Mouse (Mus musculus): ENCODE measurements around the gene Gm8994.

Gene Gm8994

DNA sequence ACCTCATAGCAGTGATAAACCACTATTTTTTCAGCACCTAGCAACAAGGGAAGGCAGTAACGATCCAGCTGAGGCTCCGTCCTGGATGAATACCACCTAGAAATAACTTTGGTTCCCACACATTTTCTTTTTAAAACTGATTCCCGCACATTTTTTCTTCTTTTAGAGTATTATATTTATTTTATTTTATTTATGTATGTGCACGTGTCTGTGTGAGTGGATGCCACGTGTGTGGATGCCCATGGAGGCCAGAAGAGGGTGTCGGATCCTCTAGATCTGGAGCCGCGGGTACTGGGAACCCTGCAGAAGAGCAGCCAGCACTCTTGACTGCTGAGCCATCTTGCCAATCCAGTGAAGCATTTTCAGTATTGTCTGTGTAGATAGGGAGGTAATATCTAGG, 36.0 kb downstream of the Gm8994 start:
- no peak for DNase-seq (ENCODE audit: low read depth, low spot score)

DNA sequence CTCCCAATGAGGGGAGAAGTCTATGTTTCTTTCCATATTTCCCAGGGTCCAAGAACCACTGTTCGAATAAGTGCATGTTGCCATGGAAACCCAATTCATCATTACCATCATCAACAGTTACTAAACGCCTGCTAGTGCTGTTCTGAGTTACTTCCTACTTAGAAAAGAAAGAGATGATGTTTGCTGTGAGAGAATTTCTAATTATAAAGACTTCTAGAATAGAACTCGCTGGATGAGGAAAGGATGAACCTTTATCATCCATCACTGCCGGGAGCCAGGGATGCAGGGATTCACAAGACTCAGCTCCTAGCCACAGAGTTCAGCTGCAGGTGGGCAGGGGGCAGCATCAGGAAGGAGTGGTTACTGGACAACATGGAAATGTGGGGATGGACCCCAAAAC, 36.7 kb downstream of the Gm8994 start:
- DNase-seq (ENCODE audit: low read depth, low spot score): no peak

DNA sequence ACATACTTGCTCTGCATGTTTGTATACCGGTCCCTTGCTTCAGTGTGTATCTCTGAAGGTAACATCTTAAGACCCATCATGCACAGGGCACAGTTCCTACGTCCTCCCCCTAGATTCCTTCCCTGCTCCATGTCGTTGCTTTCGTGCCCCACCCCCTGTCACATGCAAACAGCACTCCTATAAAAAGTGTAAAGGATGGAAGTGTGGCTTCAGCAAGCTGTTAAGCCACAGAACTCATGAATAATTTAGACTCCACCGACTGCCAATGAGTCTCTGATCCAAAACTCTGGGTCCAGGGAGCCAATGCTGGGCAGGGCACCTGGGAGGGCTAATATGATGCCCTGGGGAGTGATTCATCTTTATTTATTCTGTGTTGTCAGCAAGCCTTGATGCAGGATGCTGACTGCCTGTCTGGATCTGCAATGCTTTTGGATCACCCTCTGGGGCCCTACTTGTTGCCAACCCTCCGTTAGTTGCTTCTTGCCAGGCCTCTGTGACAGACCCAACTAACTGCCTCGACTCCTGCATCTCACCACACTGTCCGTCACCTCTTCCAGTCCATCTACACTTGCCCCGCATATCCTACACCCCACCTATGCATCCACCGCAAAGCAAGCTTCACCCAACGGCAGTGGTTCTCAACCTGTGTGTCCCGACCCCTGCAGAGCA, 37.2 kb downstream of the Gm8994 start:
- DNase-seq (ENCODE audit: low read depth, low spot score): no peak

DNA sequence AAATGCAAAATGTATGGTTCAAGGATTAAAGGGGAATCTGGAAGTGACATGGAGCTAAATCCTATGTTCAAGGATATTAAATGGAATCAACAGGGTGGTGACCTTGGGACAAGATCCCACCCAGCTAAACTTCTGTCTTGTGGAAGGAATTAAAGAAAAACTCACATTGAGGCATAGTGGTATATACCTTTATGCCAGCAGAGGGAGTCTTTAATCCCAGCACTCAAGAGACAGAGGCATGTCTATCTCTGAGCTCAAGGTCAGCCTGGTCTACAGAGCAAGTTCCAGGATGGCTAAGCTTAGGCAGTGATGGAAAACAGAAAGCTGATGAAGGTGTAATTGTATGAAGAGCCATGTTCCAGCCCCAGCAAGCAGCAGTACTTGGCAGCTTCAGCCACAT, 48.8 kb downstream of the Gm8994 start:
- DNase-seq (ENCODE audit: low read depth, low spot score): no peak

All from embryo, embryonic 11.5 days (tissue).